8 mouse cellular contexts compared by ENCODE assay signal in the genomic region with DNA sequence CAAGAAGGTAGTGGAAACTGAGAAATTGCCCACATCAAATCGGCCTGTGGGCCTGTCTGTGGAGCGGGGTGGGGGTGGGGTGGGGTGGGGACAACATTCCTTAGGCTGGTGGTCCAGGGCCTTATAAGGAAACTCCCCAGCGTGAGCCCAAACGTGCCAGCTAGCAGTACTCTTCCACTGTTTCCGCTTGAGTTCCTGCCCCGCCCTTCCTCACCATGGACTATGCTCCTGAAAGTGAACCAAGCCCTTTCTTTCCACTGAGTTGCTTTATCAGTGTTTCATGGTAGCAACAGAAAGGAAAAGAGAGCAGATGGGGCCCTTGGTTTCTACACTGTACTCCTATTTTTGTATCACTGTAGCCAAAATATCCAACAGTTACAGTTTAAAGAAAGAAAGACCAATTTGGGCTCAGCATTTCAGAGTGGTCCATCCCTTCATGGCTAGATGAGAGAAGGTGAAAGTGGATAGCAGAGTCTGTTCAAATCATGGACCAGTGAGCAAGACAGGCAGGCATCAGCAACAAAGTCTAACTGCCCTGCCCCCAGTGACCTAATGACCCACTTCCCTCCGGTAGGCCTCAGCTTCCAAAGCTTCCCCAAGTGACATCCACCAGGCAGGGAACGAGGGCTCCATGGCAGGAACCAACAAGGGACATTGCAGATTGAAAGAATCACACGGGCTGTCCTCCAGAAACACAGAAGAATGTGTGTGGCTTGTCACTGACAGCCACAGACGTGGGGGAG. TPM values are rescaled to one million over a fixed set of nuclear protein-coding genes. Genes with fewer than 3 reads are reported as not detected.
DNase-seq lines count a peak whose midpoint lies in the region; ATAC-seq lines count a peak whose summit lies in the region.

No protein-coding gene starts in this region.

- H3K9ac ChIP-seq in heart, embryonic 15.5 days, result no peak overlapping the region

- WGBS in heart, embryonic 15.5 days, result 14% methylated on average over 10 of the region's 10 CpGs

- no peak overlapping the region; the same call in 1 of the 2 replicates for H3K4me3 ChIP-seq in heart, embryonic 15.5 days

- peak overlapping the region; percentile 92 for H3K27ac ChIP-seq in heart, embryonic 15.5 days

- peak; percentile 19 for DNase-seq in thymus, postnatal 4 days
- DNase-seq in thymus, postnatal 36 days, result no peak
- peak; percentile 86 to 92 for DNase-seq in kidney, postnatal 25 days
- DNase-seq in right cerebral cortex, postnatal 25 days, result no peak
- DNase-seq in spleen, adult 18-20 months, result no peak

- H3K4me2 ChIP-seq in heart, embryonic 15.5 days, result peak overlapping the region; percentile 36

- peak; percentile 77 for ATAC-seq in heart, embryonic 15.5 days (replicated peaks; ENCODE audit: insufficient number of reproducible peaks, insufficient read depth, low FRiP score, low read depth)
- ATAC-seq in megakaryocyte progenitor cell, adult 5-6 weeks (replicated peaks; ENCODE audit: poor library complexity), result peak; percentile 62
- ATAC-seq in erythroblast, adult 5-6 weeks (replicated peaks; ENCODE audit: low FRiP score, poor library complexity, severe bottlenecking), result no peak

- no peaks in the 10 kb centered on the region for H3K36me3 ChIP-seq in heart, embryonic 15.5 days

- no peaks in the 10 kb centered on the region for H3K27me3 ChIP-seq in heart, embryonic 15.5 days

- H3K9me3 ChIP-seq in heart, embryonic 15.5 days (replicated peaks), result no peaks in the 10 kb centered on the region

- peaks cover 34% of the 10 kb centered on the region for H3K4me1 ChIP-seq in heart, embryonic 15.5 days (replicated peaks)

RNA-seq across cellular contexts. Expression of gene Hnrnpl, which starts 5.3 kb away (rescaled TPM):
- polyA plus RNA-seq in heart, embryonic 15.5 days (2015; fragmentation: Nextera tagmentation; extraction: Ambion mirVana), result 152 and 158 TPM in 2 replicates
- total RNA-seq in megakaryocyte progenitor cell, adult 5-6 weeks (2015), result 419 and 433 TPM in 2 replicates
- 342 and 343 TPM in 2 replicates for total RNA-seq in megakaryocyte progenitor cell, adult 5-6 weeks (2017)
- 98.6 and 172 TPM in 2 replicates for total RNA-seq in erythroblast, adult 5-6 weeks (2015; ENCODE audit: low replicate concordance)
- 98.1 and 140 TPM in 2 replicates for total RNA-seq in erythroblast, adult 5-6 weeks (2017; ENCODE audit: low replicate concordance)

RNA-seq across cellular contexts. Expression of gene Rinl, which starts 14.2 kb away (rescaled TPM):
- 2.8 and 7.3 TPM in 2 replicates for polyA plus RNA-seq in heart, embryonic 15.5 days (2015; fragmentation: Nextera tagmentation; extraction: Ambion mirVana)
- total RNA-seq in megakaryocyte progenitor cell, adult 5-6 weeks (2015), result 47.6 and 48.3 TPM in 2 replicates
- total RNA-seq in megakaryocyte progenitor cell, adult 5-6 weeks (2017), result 53.9 and 56.3 TPM in 2 replicates
- 21.1 and 25.0 TPM in 2 replicates for total RNA-seq in erythroblast, adult 5-6 weeks (2015; ENCODE audit: low replicate concordance)
- total RNA-seq in erythroblast, adult 5-6 weeks (2017; ENCODE audit: low replicate concordance), result 9.9 and 13.4 TPM in 2 replicates

RNA-seq across cellular contexts. Expression of gene Ech1, which starts 22.0 kb away (rescaled TPM):
- polyA plus RNA-seq in heart, embryonic 15.5 days (2015; fragmentation: Nextera tagmentation; extraction: Ambion mirVana), result 224 and 234 TPM in 2 replicates
- total RNA-seq in megakaryocyte progenitor cell, adult 5-6 weeks (2015), result 139 and 180 TPM in 2 replicates
- 93.3 and 110 TPM in 2 replicates for total RNA-seq in megakaryocyte progenitor cell, adult 5-6 weeks (2017)
- total RNA-seq in erythroblast, adult 5-6 weeks (2015; ENCODE audit: low replicate concordance), result 36.6 and 59.0 TPM in 2 replicates
- 23.2 and 31.8 TPM in 2 replicates for total RNA-seq in erythroblast, adult 5-6 weeks (2017; ENCODE audit: low replicate concordance)

RNA-seq across cellular contexts. Expression of gene Lgals4, which starts 30.6 kb away (rescaled TPM):
- polyA plus RNA-seq in heart, embryonic 15.5 days (2015; fragmentation: Nextera tagmentation; extraction: Ambion mirVana), result 8.2 and 9.1 TPM in 2 replicates
- 16.1 and 22.9 TPM in 2 replicates for total RNA-seq in megakaryocyte progenitor cell, adult 5-6 weeks (2015)
- total RNA-seq in megakaryocyte progenitor cell, adult 5-6 weeks (2017), result 4.3 and 7.0 TPM in 2 replicates
- 1.7 TPM in 1 of 2 replicates, not detected in the other for total RNA-seq in erythroblast, adult 5-6 weeks (2015; ENCODE audit: low replicate concordance)
- total RNA-seq in erythroblast, adult 5-6 weeks (2017; ENCODE audit: low replicate concordance), result 2.4 TPM in 1 of 2 replicates, not detected in the other

RNA-seq across cellular contexts. Expression of gene Nfkbib, which starts 35.7 kb away (rescaled TPM):
- polyA plus RNA-seq in heart, embryonic 15.5 days (2015; fragmentation: Nextera tagmentation; extraction: Ambion mirVana), result 26.6 and 35.8 TPM in 2 replicates
- total RNA-seq in megakaryocyte progenitor cell, adult 5-6 weeks (2015), result 14.7 and 18.4 TPM in 2 replicates
- 12.3 and 15.7 TPM in 2 replicates for total RNA-seq in megakaryocyte progenitor cell, adult 5-6 weeks (2017)
- total RNA-seq in erythroblast, adult 5-6 weeks (2015; ENCODE audit: low replicate concordance), result 2.9 and 3.8 TPM in 2 replicates
- 2.2 and 3.6 TPM in 2 replicates for total RNA-seq in erythroblast, adult 5-6 weeks (2017; ENCODE audit: low replicate concordance)

Comparison
In these comparisons a context has a peak if more than half of its experiments do, and no peak if none do; other contexts are left out.
1. DNase-seq: peak in thymus, postnatal 4 days (single experiment) and kidney, postnatal 25 days (2 of 2); none in thymus, postnatal 36 days (0 of 2), right cerebral cortex, postnatal 25 days (single experiment) and spleen, adult 18-20 months (0 of 2).